Mouse (Mus musculus) embryonic facial prominence, embryonic 11.5 days (tissue): ENCODE data around the gene Tanc2. TPM values are rescaled to one million over a fixed set of nuclear protein-coding genes. Genes with fewer than 3 reads are reported as not detected.

Source experiments
- ATAC-seq: fragments of 200-750 bp; cut with Nextera tagmentation; replicated peaks from 2 replicates; pipeline ENCODE4 v1.8.0; 2017; ENCODE audit warnings: low read depth; ENCODE audit not compliant: insufficient number of reproducible peaks, low FRiP score, low TSS enrichment
- DNase-seq: peaks from one replicate; pipeline ENCODE4 v3.0.0-alpha.2; 2015; ENCODE audit warnings: low spot score
- H3K27ac ChIP-seq: fragments of 300-500 bp; sonication (generic); replicated peaks from 2 replicates; pipeline ENCODE4 v1.5.1; 2014; ENCODE audit warnings: mild to moderate bottlenecking, low read depth, low read length, control low read depth
- H3K27me3 ChIP-seq: fragments of 300-500 bp; sonication (generic); 2 replicates; pipeline ENCODE4 v1.6.1; 2014; ENCODE audit warnings: mild to moderate bottlenecking, low read length, moderate library complexity, mixed read lengths; ENCODE audit not compliant: control insufficient read depth, insufficient read depth
- H3K36me3 ChIP-seq: fragments of 300-500 bp; sonication (generic); replicated peaks from 2 replicates; pipeline ENCODE4 v1.6.1; 2014; ENCODE audit warnings: low read depth, mild to moderate bottlenecking, low read length, moderate library complexity, mixed read lengths; ENCODE audit not compliant: control insufficient read depth, insufficient read depth
- H3K4me1 ChIP-seq: fragments of 300-500 bp; sonication (generic); 2 replicates; pipeline ENCODE4 v1.6.1; 2014; ENCODE audit warnings: low read length, mixed read lengths; ENCODE audit not compliant: control insufficient read depth, insufficient read depth
- H3K4me2 ChIP-seq: fragments of 300-500 bp; sonication (generic); 2 replicates; pipeline ENCODE4 v1.6.1; 2014; ENCODE audit warnings: low read depth, mild to moderate bottlenecking, control low read depth, low read length, moderate library complexity
- H3K4me3 ChIP-seq: fragments of 300-500 bp; sonication (generic); 2 replicates; pipeline ENCODE4 v1.5.1; 2014; ENCODE audit warnings: low read depth, low read length, control low read depth
- H3K9ac ChIP-seq: fragments of 300-500 bp; sonication (generic); replicated peaks from 2 replicates; pipeline ENCODE4 v1.6.1; 2014; ENCODE audit warnings: mild to moderate bottlenecking, control low read depth, low read length
- H3K9me3 ChIP-seq: fragments of 300-500 bp; sonication (generic); replicated peaks from 2 replicates; pipeline ENCODE4 v1.6.1; 2016; ENCODE audit warnings: mild to moderate bottlenecking, low read length, inconsistent platforms, mixed read lengths; ENCODE audit not compliant: control insufficient read depth
- WGBS: fragments of 180-500 bp; shearing (Covaris S2); extraction: QIAGEN DNeasy Blood & Tissue Kit; methylation state at CpG from one replicate; pipeline ENCODE4 v1.1.7; 2014; 5-methylcytosine and 5-hydroxymethylcytosine counted together
- polyA plus RNA-seq: library from polyadenylated mRNA; unstranded; fragments of >200 nt; fragmentation: Nextera tagmentation; extraction: Ambion mirVana; gene quantifications from 2 replicates; pipeline ENCODE4 v1.2.1, GENCODE M21; 2014

The Tanc2 gene
- polyA plus RNA-seq, 1 experiment from 2014 or later, result 12.1 TPM

DNA sequence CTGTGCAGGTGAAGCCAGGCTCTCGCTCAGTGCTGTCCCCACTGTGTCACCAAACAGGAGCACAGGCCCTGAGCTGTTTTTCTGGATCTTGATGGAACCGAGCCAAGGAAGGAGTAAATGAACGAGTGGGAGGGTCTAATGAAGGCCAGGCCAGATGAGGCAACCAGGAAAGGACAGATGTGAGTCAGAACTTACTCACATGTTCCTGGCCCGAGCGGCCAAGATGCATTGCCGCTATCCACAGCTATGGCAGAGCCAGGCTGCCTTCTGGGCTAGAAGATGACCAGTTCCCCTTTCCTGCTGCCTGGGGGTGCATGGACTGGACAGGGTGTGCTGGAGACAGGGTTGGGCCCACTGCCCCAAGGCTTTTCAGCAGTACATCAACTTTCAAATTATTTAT lies 363.6 kb downstream of the Tanc2 start:
- Histone ChIP-seq H3K9ac (no peak overlapping the region), H3K4me1 (no peaks in the 10 kb centered on the region), H3K27ac (no peak overlapping the region), H3K36me3 (no peaks in the 10 kb centered on the region), H3K9me3 (no peaks in the 10 kb centered on the region), H3K4me3 (no peak overlapping the region), H3K27me3 (no peaks in the 10 kb centered on the region), H3K4me2 (no peak overlapping the region)
- no peak for DNase-seq
- 85% methylated on average over 6 of the region's 6 CpGs for WGBS
- no peak for ATAC-seq

DNA sequence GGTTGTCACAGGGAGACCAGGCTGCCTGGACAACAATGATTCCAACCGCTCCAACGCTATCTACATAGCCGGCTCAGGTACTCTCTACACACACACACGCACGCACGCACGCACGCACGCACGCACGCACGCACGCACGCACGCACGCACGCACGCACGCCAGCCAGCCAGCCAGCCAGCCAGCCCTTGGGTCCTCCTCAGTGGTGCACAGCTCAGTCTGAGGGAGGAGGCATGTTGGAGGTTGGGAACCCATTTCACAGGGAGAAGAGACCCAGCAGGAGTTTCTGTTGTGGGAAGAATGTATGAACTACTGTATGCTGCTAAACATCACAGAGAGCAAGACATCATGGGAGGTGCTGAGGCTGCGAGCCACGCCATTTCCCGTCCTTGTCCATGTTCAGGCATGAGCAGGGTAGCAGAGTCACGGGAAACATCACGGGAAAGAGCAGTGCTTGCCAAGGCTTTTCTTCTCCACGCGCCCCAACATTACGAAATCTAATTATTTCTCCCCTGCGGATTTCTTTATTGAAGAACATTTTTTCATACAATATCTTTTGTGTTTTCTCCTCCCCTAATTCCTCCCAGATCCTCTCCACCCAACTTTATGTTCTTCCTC lies 366.1 kb downstream of the Tanc2 start:
- no peak overlapping the region for H3K4me2 ChIP-seq
- DNase-seq (no peak), ATAC-seq (no peak)
- WGBS, result 93% methylated on average over 28 of the region's 28 CpGs
- H3K27ac ChIP-seq, result no peak overlapping the region
- no peaks in the 10 kb centered on the region for H3K27me3 ChIP-seq
- H3K36me3 ChIP-seq, result no peaks in the 10 kb centered on the region
- H3K4me3 ChIP-seq, result no peak overlapping the region
- no peak overlapping the region for H3K9ac ChIP-seq
- no peaks in the 10 kb centered on the region for H3K4me1 ChIP-seq
- H3K9me3 ChIP-seq, result no peaks in the 10 kb centered on the region

DNA sequence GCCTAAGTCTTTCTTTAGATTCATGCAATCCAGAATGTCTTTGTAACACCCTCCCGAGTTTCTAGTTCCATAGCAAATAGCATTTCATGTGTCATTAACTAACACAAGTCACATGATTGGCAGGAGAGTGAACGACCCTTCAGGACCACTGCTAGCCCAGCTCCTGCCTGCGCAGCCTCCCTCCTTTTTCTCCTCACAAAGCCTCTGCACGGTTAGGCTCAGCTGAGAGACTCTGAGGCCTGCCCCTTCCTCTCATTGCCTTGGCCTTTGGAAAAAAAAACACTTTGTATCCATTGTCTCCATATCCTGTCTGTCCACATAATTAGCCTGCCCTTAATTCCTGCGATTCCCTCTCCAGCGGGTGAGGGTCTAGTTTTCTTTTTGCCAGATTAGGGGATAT lies 367.7 kb downstream of the Tanc2 start:
- no peak overlapping the region for H3K4me3 ChIP-seq
- no peak overlapping the region for H3K4me2 ChIP-seq
- H3K36me3 ChIP-seq, result no peaks in the 10 kb centered on the region
- DNase-seq (no peak), ATAC-seq (no peak)
- H3K9me3 ChIP-seq, result no peaks in the 10 kb centered on the region
- no peak overlapping the region for H3K9ac ChIP-seq
- H3K27ac ChIP-seq, result no peak overlapping the region
- no peaks in the 10 kb centered on the region for H3K4me1 ChIP-seq
- no peaks in the 10 kb centered on the region for H3K27me3 ChIP-seq
- WGBS, result 48% methylated on average over 6 of the region's 6 CpGs

DNA sequence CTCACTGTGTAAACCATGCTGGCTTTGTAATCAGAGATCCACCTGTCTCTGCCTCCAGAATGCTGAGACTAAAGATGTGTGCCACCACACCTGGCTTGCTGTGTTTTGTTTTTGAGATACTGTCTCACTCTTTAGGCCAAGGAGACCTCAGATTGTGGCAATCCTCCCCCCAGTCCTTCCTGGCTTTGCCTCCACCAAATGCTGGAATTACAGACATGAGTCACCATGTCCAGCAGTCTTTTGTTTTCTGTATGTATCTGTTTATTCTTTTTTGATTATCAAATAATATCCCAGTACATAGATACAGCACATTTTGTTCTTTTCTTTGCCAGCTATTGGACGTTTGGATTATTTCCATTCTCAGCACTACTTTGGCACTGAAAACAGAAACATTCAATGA lies 368.8 kb downstream of the Tanc2 start:
- Histone ChIP-seq H3K27ac (no peak overlapping the region), H3K9ac (no peak overlapping the region), H3K4me1 (no peaks in the 10 kb centered on the region), H3K36me3 (no peaks in the 10 kb centered on the region), H3K27me3 (no peaks in the 10 kb centered on the region), H3K9me3 (no peaks in the 10 kb centered on the region), H3K4me2 (no peak overlapping the region), H3K4me3 (no peak overlapping the region)
- ATAC-seq (no peak), DNase-seq (no peak)
- 61% methylated on average over 1 of the region's 1 CpGs for WGBS

DNA sequence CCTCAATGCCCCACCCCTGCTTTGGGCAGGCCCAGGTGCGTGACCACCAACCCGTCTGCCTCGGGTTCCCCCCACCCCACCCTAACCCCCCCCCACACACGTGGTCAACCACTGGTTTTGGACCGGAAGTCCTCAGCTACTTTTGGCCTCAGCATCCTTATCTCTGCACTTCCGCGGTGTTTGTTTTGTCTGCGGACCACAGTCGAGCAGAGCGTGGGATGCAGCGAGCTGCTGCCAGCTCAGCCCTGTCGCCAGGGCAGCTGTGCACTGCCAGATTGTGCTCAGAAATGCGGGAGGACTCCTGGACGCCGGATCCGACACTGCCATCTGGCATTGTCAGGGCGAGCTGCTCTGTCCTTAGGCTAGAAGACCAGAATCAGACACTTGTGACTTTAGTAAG lies 369.6 kb downstream of the Tanc2 start:
- H3K27ac ChIP-seq, result no peak overlapping the region
- H3K4me2 ChIP-seq, result no peak overlapping the region
- no peak for ATAC-seq
- DNase-seq, result no peak
- H3K4me1 ChIP-seq, result no peaks in the 10 kb centered on the region
- no peaks in the 10 kb centered on the region for H3K27me3 ChIP-seq
- H3K9ac ChIP-seq, result no peak overlapping the region
- no peaks in the 10 kb centered on the region for H3K36me3 ChIP-seq
- WGBS, result 55% methylated on average over 17 of the region's 17 CpGs
- H3K4me3 ChIP-seq, result no peak overlapping the region
- no peaks in the 10 kb centered on the region for H3K9me3 ChIP-seq

DNA sequence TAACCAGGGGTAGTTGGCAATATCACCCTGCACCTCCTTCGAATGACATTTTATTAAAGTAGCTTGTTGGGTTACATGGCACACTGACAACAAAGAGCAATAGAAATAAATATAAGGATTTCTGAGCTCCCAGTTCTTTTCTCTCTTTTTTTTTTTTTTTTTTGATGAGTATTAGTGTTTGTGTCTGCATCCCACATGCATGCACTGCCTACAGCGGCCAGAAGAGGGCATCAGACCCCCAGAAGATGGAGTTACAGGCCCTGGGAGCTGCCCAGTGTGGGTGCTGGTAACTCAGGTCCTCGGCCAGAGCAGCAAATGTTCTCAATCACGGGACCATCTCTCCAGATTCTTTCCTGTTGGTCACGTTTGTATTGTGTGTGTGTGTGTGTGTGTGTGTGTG lies 374.9 kb downstream of the Tanc2 start:
- whole genome bisulfite sequencing, result 62% methylated on average over 5 of the region's 5 CpGs
- no peak overlapping the region for H3K27ac ChIP-seq
- H3K4me2 ChIP-seq, result no peak overlapping the region
- DNase-seq (no peak), ATAC-seq (no peak)
- no peak overlapping the region for H3K9ac ChIP-seq
- H3K4me3 ChIP-seq, result no peak overlapping the region
- H3K36me3 ChIP-seq, result no peaks in the 10 kb centered on the region
- H3K9me3 ChIP-seq, result no peaks in the 10 kb centered on the region
- peaks cover 4% of the 10 kb centered on the region; the same call in 1 of the 2 replicates for H3K4me1 ChIP-seq
- peaks cover 25% of the 10 kb centered on the region for H3K27me3 ChIP-seq

DNA sequence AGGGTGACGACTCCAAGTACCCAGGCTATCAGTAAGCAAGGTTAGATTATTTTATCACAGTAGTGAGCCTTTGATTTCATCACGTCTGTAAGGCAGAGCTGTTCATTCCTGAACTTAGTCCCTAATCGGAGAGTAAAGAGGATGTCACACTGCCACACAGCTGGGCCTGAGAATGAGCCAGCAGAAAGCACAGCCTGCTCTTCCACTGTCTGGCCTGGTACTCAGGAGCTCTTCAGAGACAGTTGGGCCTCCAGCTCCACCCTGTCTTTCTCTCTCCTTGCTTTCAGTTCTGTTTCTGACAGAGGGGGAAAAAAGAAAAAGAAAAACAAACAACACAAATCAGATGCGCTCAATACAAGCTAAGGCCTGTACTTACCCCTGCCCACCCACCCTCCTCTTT lies 376.5 kb downstream of the Tanc2 start:
- Histone ChIP-seq H3K4me3 (no peak overlapping the region), H3K27ac (no peak overlapping the region), H3K4me2 (no peak overlapping the region), H3K4me1 (peaks cover 4% of the 10 kb centered on the region; the same call in 1 of the 2 replicates), H3K36me3 (no peaks in the 10 kb centered on the region), H3K9me3 (no peaks in the 10 kb centered on the region), H3K27me3 (peaks cover 25% of the 10 kb centered on the region), H3K9ac (no peak overlapping the region)
- no peak for DNase-seq
- ATAC-seq, result no peak
- WGBS, result 73% methylated on average over 4 of the region's 4 CpGs

DNA sequence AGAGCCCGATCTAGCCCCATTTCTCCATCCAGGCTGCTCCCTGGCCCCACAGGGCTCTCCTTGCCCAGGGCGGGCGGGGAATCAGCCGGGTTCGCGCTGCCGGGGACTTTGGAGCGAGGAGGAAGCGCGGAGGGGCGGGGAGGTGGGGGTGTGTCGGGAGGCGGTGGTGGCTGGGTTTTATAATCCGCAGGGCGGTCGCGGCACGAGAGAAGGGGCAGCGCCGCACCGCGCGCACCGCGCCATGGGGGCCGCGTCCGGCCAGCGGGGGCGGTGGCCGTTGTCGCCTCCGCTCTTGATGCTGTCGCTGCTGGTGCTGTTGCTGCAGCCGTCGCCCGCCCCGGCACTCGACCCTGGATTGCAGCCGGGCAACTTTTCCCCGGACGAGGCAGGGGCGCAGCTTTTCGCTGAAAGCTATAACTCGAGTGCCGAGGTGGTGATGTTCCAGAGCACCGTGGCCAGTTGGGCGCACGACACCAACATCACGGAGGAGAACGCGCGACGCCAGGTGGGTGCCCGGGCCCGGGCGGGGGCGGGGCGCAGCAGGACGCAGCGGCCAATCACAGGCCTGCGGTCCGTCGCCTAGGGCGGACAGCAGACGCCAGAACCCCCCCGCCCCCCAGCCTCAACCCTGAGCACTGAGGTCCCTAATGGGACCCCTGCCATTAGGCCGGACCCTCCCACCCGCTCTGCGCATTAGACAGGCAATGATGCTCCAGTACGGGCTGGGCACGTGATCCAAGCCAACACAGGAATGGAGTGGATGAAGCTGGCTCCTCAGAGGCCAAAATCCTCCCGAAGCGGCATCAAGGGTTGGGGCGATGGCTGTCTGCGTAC lies 378.2 kb downstream of the Tanc2 start, which contains the start of gene Ace:
Gene Ace, plus strand, starts transcription at position 205 of the 834 bp plus-strand sequence.
- Histone ChIP-seq H3K27me3 (peaks cover 25% of the 10 kb centered on the region), H3K27ac (no peak within 1 kb of the TSS), H3K4me2 (peak within 1 kb of the TSS; percentile 98), H3K9ac (peak within 1 kb of the TSS; percentile 42), H3K9me3 (no peaks in the 10 kb centered on the region), H3K4me3 (peak within 1 kb of the TSS; percentile 56), H3K4me1 (peaks cover 4% of the 10 kb centered on the region; the same call in 1 of the 2 replicates), H3K36me3 (no peaks in the 10 kb centered on the region)
- ATAC-seq (peak; percentile 74), DNase-seq (peak; percentile 34)
- under 1% methylated on average over 64 of the region's 76 CpGs for WGBS
